Mouse (Mus musculus): ENCODE data around the gene Astn2. TPM values are rescaled to one million over a fixed set of nuclear protein-coding genes. Genes with fewer than 3 reads are reported as not detected.
A peak's percentile ranks its signal among the peaks of the same experiment; 100 is the strongest.

The Astn2 gene
- 0.12 and 0.13 TPM in 2 replicates for polyA plus RNA-seq (2016; fragmentation: Nextera tagmentation; extraction: Ambion mirVana)

DNA sequence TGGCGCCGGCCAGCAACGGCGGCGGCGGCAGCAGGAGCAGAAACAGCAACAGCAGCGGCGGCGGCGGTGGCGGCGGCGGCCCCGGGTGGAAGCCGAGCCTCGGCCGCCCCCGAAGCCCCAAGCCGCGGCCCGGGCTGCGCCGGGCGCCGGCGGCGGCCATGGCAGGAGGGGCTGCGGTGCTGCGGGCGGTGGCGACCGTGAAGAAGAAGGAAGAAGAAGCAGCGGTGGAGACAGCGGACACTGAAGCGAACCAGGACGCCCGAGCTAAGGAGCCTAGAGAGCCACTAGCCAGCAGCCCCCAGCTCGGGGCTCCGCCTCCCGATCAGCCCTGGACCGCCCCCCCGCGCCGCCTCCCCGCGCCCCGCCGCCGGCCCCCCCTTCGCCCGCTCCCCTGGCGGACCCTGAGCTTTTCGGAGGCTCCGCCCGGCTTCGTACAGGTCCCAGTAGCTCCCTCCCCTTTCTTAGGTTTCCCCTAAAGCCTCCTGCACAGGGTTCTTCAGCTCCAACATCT lies at the start of gene Astn2:
Astn2 (minus strand) TSS at position 411 of the 511 bp plus-strand sequence.
- Histone ChIP-seq H3K4me1 (no peaks in the 10 kb centered on the region), H3K4me2 (peak within 1 kb of the TSS; percentile 70), H3K27ac (no peak within 1 kb of the TSS), H3K4me3 (peak within 1 kb of the TSS; percentile 53), H3K36me3 (no peaks in the 10 kb centered on the region), H3K9ac (0 out of 2 replicates have a peak within 1 kb of the TSS, but pooled peaks have one; percentile 12), H3K9me3 (replicated peaks) (no peaks in the 10 kb centered on the region), H3K27me3 (replicated peaks) (peaks cover 45% of the 10 kb centered on the region)
- WGBS (ENCODE audit: insufficient replicate concordance): 11% methylated on average over 8 of the region's 56 CpGs
- no peak for ATAC-seq

DNA sequence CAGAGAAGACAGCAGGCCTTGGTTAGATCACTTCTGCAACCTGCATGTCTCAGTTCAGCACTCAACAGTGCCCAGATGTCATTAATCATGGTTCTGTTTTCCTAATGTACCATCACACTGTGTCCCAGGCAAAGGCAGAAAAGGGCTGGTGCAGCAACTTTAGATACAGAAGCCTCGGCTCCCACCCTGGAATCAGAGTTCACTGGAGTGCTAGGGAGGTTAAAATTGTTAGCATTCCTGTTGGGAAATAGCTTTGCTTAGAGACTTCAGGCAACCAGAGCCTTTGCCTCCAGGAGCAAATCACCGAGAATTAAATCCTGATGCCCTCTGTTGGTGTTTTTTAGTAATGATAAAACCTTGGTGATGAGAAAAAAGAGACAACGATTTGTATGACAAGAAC lies 45.7 kb upstream of the Astn2 start:
- Histone ChIP-seq H3K4me3 (no peak overlapping the region), H3K4me2 (no peak overlapping the region), H3K36me3 (no peaks in the 10 kb centered on the region), H3K9ac (no peak overlapping the region), H3K27me3 (replicated peaks) (no peaks in the 10 kb centered on the region), H3K9me3 (replicated peaks) (no peaks in the 10 kb centered on the region), H3K27ac (no peak overlapping the region), H3K4me1 (no peaks in the 10 kb centered on the region)
- ATAC-seq: no peak
- WGBS (ENCODE audit: insufficient replicate concordance): 39% methylated on average over 3 of the region's 3 CpGs

DNA sequence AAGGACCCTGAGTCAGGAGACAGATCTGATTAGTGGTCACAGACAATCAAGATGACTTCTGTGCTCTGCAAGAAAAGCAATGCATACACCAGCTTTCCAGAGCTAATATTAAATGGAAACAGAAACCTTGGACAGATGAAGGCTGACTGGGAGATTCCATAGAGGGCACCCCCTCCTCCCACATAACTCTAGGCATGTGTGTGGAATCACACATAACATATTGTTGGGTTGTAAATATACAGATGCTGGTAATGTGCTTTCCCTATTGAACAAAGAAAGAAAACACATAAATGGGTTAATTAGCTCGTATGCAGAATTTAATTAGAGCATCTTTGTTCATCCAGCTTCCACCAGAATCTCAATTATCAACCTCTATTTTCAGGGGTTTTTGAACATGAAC lies 26.8 kb upstream of the Astn2 start:
- ATAC-seq: no peak
- 28% methylated on average over 1 of the region's 1 CpGs for WGBS (ENCODE audit: insufficient replicate concordance)
- Histone ChIP-seq H3K27ac (no peak overlapping the region), H3K9ac (no peak overlapping the region), H3K4me3 (no peak overlapping the region), H3K27me3 (replicated peaks) (no peaks in the 10 kb centered on the region), H3K36me3 (no peaks in the 10 kb centered on the region), H3K4me2 (no peak overlapping the region), H3K4me1 (no peaks in the 10 kb centered on the region), H3K9me3 (replicated peaks) (no peaks in the 10 kb centered on the region)

DNA sequence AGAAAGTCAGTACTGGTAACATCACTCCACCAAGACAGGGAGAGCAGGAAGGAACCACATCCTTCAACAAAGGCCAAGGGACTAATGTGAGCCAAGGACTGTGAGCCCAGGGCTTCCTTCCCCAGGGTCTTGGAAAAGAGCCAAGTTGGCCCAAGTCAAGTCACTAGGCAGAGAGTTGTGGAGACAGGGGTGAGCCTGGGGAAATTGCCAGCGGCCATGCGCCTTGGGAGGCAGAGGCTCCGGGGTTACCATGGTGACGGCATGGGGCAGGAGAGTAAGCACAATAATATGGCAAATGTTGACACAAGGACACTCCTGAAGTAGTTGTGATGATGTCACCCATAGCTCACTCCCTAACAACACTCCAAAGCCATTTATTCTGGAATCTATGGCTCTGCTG lies 21.4 kb upstream of the Astn2 start:
- Histone ChIP-seq H3K27me3 (replicated peaks) (no peaks in the 10 kb centered on the region), H3K4me3 (no peak overlapping the region), H3K36me3 (no peaks in the 10 kb centered on the region), H3K4me1 (no peaks in the 10 kb centered on the region), H3K9ac (no peak overlapping the region), H3K9me3 (replicated peaks) (no peaks in the 10 kb centered on the region), H3K4me2 (no peak overlapping the region), H3K27ac (no peak overlapping the region)
- ATAC-seq: no peak
- 91% methylated on average over 4 of the region's 4 CpGs for WGBS (ENCODE audit: insufficient replicate concordance)

DNA sequence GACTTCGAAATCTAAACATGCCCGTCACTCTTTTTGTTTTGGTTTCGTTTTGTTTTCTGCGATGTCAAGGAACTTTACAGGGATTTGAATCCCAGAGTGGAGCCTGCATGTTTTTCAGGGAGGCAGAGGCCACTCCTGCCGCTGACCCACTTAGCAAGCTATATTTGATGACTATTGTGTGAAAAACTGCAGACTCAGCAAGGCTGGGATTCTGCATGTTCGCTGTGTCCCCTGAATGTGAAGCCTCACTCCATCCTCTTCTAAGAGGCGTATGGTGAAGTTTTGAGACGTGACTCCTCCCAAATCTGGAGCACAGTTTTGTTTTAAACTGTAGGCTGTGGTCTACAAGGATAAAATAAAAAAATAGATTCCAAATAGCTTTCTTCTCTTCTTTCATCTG lies 10.4 kb upstream of the Astn2 start:
- H3K9me3 ChIP-seq (replicated peaks): no peaks in the 10 kb centered on the region
- 63% methylated on average over 8 of the region's 8 CpGs for WGBS (ENCODE audit: insufficient replicate concordance)
- H3K4me2 ChIP-seq: no peak overlapping the region
- H3K36me3 ChIP-seq: no peaks in the 10 kb centered on the region
- no peaks in the 10 kb centered on the region for H3K4me1 ChIP-seq
- no peaks in the 10 kb centered on the region for H3K27me3 ChIP-seq (replicated peaks)
- H3K4me3 ChIP-seq: no peak overlapping the region
- ATAC-seq: no peak
- H3K27ac ChIP-seq: no peak overlapping the region
- no peak overlapping the region for H3K9ac ChIP-seq

DNA sequence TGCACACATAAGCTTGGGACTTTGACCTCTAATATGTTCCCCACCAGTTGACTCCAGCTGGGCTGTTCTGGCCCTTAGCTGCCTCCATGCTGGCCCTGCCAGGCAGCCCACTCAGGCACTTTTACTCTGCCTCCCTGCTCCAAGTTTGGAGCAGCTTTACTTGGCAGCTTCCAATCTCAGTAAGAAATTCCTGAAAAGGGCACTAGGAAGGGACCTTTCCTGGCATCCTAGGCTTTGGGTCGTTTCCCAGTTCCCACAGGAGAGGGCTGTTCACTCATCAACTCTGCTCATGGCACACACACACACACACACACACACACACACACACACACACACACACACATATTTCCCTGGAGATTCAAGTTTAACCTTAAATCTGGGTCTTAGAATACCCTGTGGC lies 675 bp upstream of the Astn2 start:
- Histone ChIP-seq H3K27me3 (replicated peaks) (peaks cover 45% of the 10 kb centered on the region), H3K27ac (no peak overlapping the region), H3K4me3 (no peak overlapping the region), H3K4me2 (no peak overlapping the region), H3K9me3 (replicated peaks) (no peaks in the 10 kb centered on the region), H3K4me1 (no peaks in the 10 kb centered on the region), H3K9ac (no peak overlapping the region), H3K36me3 (no peaks in the 10 kb centered on the region)
- WGBS (ENCODE audit: insufficient replicate concordance): 10% methylated on average over 1 of the region's 1 CpGs
- ATAC-seq: no peak

GRCm38 (mm10) chr4:66403708-66404200 lies 657 bp downstream of the Astn2 start:
- no peak overlapping the region for H3K27ac ChIP-seq
- H3K27me3 ChIP-seq (replicated peaks): peaks cover 45% of the 10 kb centered on the region
- peak overlapping the region; percentile 70 for H3K4me2 ChIP-seq
- no peaks in the 10 kb centered on the region for H3K36me3 ChIP-seq
- no peak for ATAC-seq
- WGBS (ENCODE audit: insufficient replicate concordance): 2% methylated on average over 44 of the region's 51 CpGs
- H3K9ac ChIP-seq: 0 out of 2 replicates have a peak overlapping the region, but pooled peaks have one; percentile 12
- no peaks in the 10 kb centered on the region for H3K9me3 ChIP-seq (replicated peaks)
- no peaks in the 10 kb centered on the region for H3K4me1 ChIP-seq
- peak overlapping the region; percentile 53 for H3K4me3 ChIP-seq

DNA sequence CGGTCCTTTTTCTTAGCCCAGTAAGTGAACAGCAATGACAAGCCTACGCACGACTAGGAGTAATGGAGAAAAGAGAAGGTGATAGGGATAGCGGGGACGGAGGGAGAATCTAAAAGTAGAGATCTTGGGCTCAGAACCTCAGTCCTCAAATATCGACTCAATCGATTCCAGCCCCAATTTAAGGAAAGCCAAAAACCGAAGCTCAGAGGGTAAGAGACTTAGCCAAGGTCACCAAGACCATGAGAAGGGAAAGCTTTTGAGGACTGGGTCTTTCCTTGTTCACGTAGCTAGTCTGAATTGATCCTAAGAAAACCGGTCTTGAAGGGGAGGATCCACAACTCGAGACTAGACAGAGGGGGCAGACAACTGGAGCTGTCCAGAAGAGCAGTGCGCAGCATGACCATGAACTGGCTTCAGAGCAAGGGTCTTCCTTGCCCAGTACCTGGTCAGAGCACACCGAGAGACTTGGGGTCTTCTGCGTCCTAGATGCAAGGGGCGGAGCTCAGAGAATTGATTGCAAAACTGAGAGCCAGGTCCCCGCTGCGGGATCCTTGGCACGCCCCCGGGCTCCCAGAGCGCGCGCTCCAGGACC lies 1.2 kb downstream of the Astn2 start:
- Histone ChIP-seq H3K27ac (no peak overlapping the region), H3K9me3 (replicated peaks) (no peaks in the 10 kb centered on the region), H3K4me3 (peak overlapping the region; percentile 53), H3K9ac (no peak overlapping the region), H3K4me1 (no peaks in the 10 kb centered on the region), H3K4me2 (peak overlapping the region; percentile 70), H3K27me3 (replicated peaks) (peaks cover 45% of the 10 kb centered on the region), H3K36me3 (no peaks in the 10 kb centered on the region)
- no peak for ATAC-seq
- WGBS (ENCODE audit: insufficient replicate concordance): 2% methylated on average over 22 of the region's 22 CpGs

GRCm38 (mm10) chr4:66402611-66403010 lies 1.8 kb downstream of the Astn2 start:
- peak overlapping the region; percentile 53 for H3K4me3 ChIP-seq
- no peaks in the 10 kb centered on the region for H3K36me3 ChIP-seq
- ATAC-seq: no peak
- H3K4me1 ChIP-seq: no peaks in the 10 kb centered on the region
- H3K27me3 ChIP-seq (replicated peaks): peaks cover 45% of the 10 kb centered on the region
- WGBS (ENCODE audit: insufficient replicate concordance): 2% methylated on average over 24 of the region's 24 CpGs
- no peak overlapping the region for H3K9ac ChIP-seq
- H3K9me3 ChIP-seq (replicated peaks): no peaks in the 10 kb centered on the region
- no peak overlapping the region for H3K27ac ChIP-seq
- peak overlapping the region; percentile 70 for H3K4me2 ChIP-seq

DNA sequence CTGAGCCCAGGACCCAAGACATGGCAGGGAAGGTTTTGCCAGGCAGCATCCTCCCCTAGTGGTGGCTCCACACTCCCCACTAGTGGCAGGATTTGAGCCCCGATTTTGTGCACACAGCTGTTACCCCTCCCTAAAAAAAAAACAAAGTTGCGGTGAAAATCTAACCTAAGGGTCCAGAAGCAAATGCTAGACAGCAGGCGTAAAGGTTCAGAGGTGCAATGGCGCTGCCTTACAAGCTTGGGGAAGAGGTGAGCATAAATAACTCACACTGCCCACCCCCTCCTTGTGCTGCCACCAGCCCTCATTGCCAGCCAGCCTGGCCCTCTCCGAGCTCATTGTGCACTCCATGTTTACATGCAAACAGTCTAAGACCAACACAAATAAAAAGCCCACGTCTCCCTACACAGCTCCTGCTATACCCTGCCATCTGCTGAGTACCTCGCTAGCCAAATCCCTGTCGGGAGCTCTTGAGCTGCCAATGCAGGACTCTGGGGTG lies 3.2 kb downstream of the Astn2 start:
- ATAC-seq: no peak
- 27% methylated on average over 8 of the region's 8 CpGs for WGBS (ENCODE audit: insufficient replicate concordance)

GRCm38 (mm10) chr4:66399066-66399465 lies 5.3 kb downstream of the Astn2 start:
- Histone ChIP-seq H3K4me1 (no peaks in the 10 kb centered on the region), H3K4me3 (no peak overlapping the region), H3K27ac (no peak overlapping the region), H3K9me3 (replicated peaks) (no peaks in the 10 kb centered on the region), H3K4me2 (no peak overlapping the region), H3K27me3 (replicated peaks) (peaks cover 29% of the 10 kb centered on the region), H3K9ac (no peak overlapping the region), H3K36me3 (no peaks in the 10 kb centered on the region)
- WGBS (ENCODE audit: insufficient replicate concordance): 53% methylated on average over 4 of the region's 4 CpGs
- no peak for ATAC-seq

More for the DNA sequence above, 3.2 kb downstream of the Astn2 start:
- no peak overlapping the region for H3K4me2 ChIP-seq
- H3K27me3 ChIP-seq (replicated peaks): peaks cover 45% of the 10 kb centered on the region
- no peaks in the 10 kb centered on the region for H3K9me3 ChIP-seq (replicated peaks)
- no peaks in the 10 kb centered on the region for H3K4me1 ChIP-seq
- H3K4me3 ChIP-seq: no peak overlapping the region
- no peak overlapping the region for H3K27ac ChIP-seq
- H3K9ac ChIP-seq: no peak overlapping the region
- H3K36me3 ChIP-seq: no peaks in the 10 kb centered on the region

GRCm38 (mm10) chr4:66397216-66397615 lies 7.2 kb downstream of the Astn2 start:
- H3K27ac ChIP-seq: no peak overlapping the region
- H3K9ac ChIP-seq: no peak overlapping the region
- no peak for ATAC-seq
- no peaks in the 10 kb centered on the region for H3K36me3 ChIP-seq
- no peaks in the 10 kb centered on the region for H3K4me1 ChIP-seq
- no peak overlapping the region for H3K4me3 ChIP-seq
- no peak overlapping the region for H3K4me2 ChIP-seq
- no peaks in the 10 kb centered on the region for H3K9me3 ChIP-seq (replicated peaks)
- H3K27me3 ChIP-seq (replicated peaks): peaks cover 10% of the 10 kb centered on the region

All from liver, embryonic 12.5 days (tissue).